Mouse (Mus musculus) intestine, embryonic 16.5 days (tissue): Measurements from ENCODE around the gene Sh3gl2. TPM values are rescaled to one million over a fixed set of nuclear protein-coding genes. Genes with fewer than 3 reads are reported as not detected.

Experiments
- ATAC-seq: fragments of 200-750 bp; cut with Nextera tagmentation; 2 replicates; pipeline ENCODE4 v1.8.0; 2017; ENCODE audit warnings: moderate TSS enrichment, moderate library complexity
- H3K27ac ChIP-seq: fragments of 300-500 bp; sonication (generic); 2 replicates; pipeline ENCODE4 v1.5.1; 2014; ENCODE audit warnings: mild to moderate bottlenecking, low read length
- H3K27me3 ChIP-seq: fragments of 300-500 bp; sonication (generic); replicated peaks from 2 replicates; pipeline ENCODE4 v1.6.1; 2014; ENCODE audit warnings: low read length, control low read depth, mixed read lengths; ENCODE audit not compliant: control insufficient read depth, insufficient read depth
- H3K36me3 ChIP-seq: fragments of 300-500 bp; sonication (generic); 2 replicates; pipeline ENCODE4 v1.6.1; 2014; ENCODE audit warnings: low read length, control low read depth; ENCODE audit not compliant: control insufficient read depth, insufficient read depth
- H3K4me1 ChIP-seq: fragments of 300-500 bp; sonication (generic); 2 replicates; pipeline ENCODE4 v1.6.1; 2014; ENCODE audit warnings: low read length, control low read depth, mixed read lengths; ENCODE audit not compliant: control insufficient read depth, insufficient read depth
- H3K4me2 ChIP-seq: fragments of 300-500 bp; sonication (generic); 2 replicates; pipeline ENCODE4 v1.6.1; 2014; ENCODE audit warnings: low read depth, low read length, control low read depth
- H3K4me3 ChIP-seq: fragments of 300-500 bp; sonication (generic); 2 replicates; pipeline ENCODE4 v1.5.1; 2014; ENCODE audit warnings: mild to moderate bottlenecking, low read length
- H3K9ac ChIP-seq: fragments of 300-500 bp; sonication (generic); 2 replicates; pipeline ENCODE4 v1.6.1; 2014; ENCODE audit warnings: low read depth, low read length
- H3K9me3 ChIP-seq: fragments of 300-500 bp; sonication (generic); 2 replicates; pipeline ENCODE4 v1.6.1; 2016; ENCODE audit warnings: low read length, control low read depth; ENCODE audit not compliant: control insufficient read depth
- WGBS: fragments of 180-500 bp; shearing (Covaris S2); extraction: QIAGEN DNeasy Blood & Tissue Kit; methylation state at CpG from one replicate; pipeline ENCODE4 v1.1.7; 2014; 5-methylcytosine and 5-hydroxymethylcytosine counted together
- polyA plus RNA-seq: library from polyadenylated mRNA; unstranded; fragments of >200 nt; fragmentation: Nextera tagmentation; extraction: Ambion mirVana; gene quantifications from 2 replicates; pipeline ENCODE4 v1.2.1, GENCODE M21; 2015

Gene Sh3gl2
- polyA plus RNA-seq, 1 experiment from 2014 or later, result 17.4 TPM

DNA sequence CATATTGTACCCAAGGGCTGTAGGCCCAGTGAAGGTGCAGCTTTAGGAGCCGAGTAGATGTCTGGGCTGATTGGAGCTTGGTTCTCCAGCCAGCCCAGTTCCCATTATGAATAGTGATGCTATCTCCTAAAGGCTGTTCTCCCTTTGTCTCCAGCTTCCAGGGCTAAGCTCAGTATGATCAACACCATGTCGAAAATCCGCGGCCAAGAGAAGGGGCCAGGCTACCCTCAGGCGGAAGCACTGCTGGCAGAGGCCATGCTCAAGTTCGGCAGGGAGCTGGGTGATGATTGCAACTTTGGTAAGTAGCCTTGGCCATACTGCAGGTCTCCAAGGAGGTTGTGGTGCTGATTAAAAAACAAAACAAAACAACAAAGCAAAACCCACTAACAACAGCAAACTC lies 171.3 kb downstream of the Sh3gl2 start:
- no peak for ATAC-seq
- no peaks in the 10 kb centered on the region for H3K9me3 ChIP-seq
- WGBS, result 86% methylated on average over 6 of the region's 6 CpGs
- H3K27ac ChIP-seq, result no peak overlapping the region
- no peaks in the 10 kb centered on the region for H3K4me1 ChIP-seq
- no peak overlapping the region for H3K9ac ChIP-seq
- no peak overlapping the region for H3K4me2 ChIP-seq
- H3K36me3 ChIP-seq, result no peaks in the 10 kb centered on the region
- no peaks in the 10 kb centered on the region for H3K27me3 ChIP-seq
- H3K4me3 ChIP-seq, result no peak overlapping the region

DNA sequence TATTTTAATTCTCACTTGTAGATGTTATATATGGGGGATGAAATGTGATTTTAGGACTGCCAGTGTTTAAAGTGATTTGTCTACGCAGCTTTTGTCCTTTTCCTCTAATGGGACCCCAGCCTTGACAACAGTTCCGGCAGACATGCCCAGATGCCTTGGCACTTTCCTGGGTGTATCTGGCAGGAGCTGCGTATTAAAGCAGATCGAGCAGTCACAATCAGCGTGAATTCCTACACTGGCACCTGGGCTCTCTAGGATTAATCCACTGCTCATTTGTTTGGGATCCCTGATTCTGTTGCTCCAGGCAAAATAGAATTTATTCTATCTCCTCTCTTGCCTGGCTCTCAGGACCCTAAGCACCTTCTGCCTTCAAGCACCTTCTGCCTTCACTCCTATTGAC lies 171.7 kb downstream of the Sh3gl2 start:
- Histone ChIP-seq H3K9ac (no peak overlapping the region), H3K27me3 (no peaks in the 10 kb centered on the region), H3K9me3 (no peaks in the 10 kb centered on the region), H3K27ac (no peak overlapping the region), H3K36me3 (no peaks in the 10 kb centered on the region), H3K4me1 (no peaks in the 10 kb centered on the region), H3K4me2 (no peak overlapping the region), H3K4me3 (no peak overlapping the region)
- WGBS, result 96% methylated on average over 5 of the region's 5 CpGs
- ATAC-seq, result no peak

DNA sequence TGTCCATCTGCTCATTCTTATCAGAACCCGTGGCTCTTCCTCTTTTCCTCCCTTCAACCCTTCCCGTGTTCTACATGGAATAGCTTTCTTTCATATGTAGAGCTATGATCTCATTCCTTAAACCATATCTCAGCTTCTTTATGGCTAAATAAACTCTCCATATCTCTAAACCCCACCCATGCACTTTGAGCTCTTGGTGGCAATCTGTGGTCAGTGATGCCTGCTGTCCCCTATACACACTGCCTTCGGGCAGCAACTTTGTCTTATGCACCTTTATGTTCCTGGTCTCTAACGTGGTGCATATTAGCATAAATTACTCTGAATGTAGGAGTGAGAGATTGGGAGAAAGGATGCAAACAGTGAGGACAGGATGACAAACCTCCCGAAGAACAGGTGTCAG lies 180.3 kb downstream of the Sh3gl2 start:
- WGBS, result 66% methylated on average over 5 of the region's 5 CpGs
- no peaks in the 10 kb centered on the region for H3K9me3 ChIP-seq
- no peak overlapping the region for H3K4me2 ChIP-seq
- ATAC-seq, result peak; percentile 93
- H3K9ac ChIP-seq, result no peak overlapping the region
- no peaks in the 10 kb centered on the region for H3K27me3 ChIP-seq
- no peaks in the 10 kb centered on the region for H3K36me3 ChIP-seq
- H3K4me1 ChIP-seq, result no peaks in the 10 kb centered on the region
- H3K27ac ChIP-seq, result no peak overlapping the region
- H3K4me3 ChIP-seq, result no peak overlapping the region

DNA sequence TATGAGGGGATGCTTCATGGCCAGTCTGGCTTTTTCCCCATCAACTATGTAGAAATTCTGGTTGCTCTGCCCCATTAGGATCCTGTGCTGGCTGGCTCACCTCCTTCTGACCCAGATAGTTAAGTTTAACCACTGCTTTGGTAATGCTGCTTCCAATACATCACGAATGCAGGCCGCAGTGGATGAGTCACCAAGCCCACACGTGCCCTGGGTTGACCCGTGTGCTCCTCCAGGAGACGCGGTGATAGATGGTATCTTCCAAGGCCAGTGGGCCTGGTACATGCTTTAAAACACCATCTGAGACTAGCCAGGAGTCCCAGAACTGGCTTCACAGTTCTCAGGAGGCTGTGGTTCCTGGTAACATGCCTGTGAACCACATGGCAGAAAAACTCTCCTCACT lies 182.8 kb downstream of the Sh3gl2 start:
- no peak overlapping the region for H3K4me2 ChIP-seq
- H3K27ac ChIP-seq, result no peak overlapping the region
- WGBS, result 94% methylated on average over 6 of the region's 6 CpGs
- H3K36me3 ChIP-seq, result no peaks in the 10 kb centered on the region
- H3K27me3 ChIP-seq, result no peaks in the 10 kb centered on the region
- H3K4me1 ChIP-seq, result no peaks in the 10 kb centered on the region
- ATAC-seq, result no peak
- H3K9ac ChIP-seq, result no peak overlapping the region
- no peaks in the 10 kb centered on the region for H3K9me3 ChIP-seq
- no peak overlapping the region for H3K4me3 ChIP-seq

DNA sequence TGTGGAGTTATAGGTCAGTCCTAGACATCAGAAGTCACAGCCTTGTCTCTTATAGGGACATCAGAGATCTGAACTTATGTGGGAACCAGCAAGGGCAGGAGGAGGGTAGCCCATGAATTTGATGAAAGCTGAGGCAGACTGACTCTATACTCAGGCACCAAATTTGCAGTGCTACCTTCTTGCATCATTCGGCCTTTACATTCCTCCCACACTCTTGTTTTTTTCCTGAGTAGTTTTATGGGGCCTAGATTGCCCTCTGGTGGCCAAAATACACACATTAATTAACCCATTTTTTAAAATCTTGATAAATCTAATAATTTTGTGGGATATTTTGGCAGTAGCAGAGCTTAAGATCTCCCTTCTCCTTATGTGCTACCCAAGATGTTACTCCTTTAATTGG lies 186.9 kb downstream of the Sh3gl2 start:
- H3K9ac ChIP-seq, result no peak overlapping the region
- no peak overlapping the region for H3K27ac ChIP-seq
- no peaks in the 10 kb centered on the region for H3K36me3 ChIP-seq
- H3K9me3 ChIP-seq, result no peaks in the 10 kb centered on the region
- H3K4me2 ChIP-seq, result no peak overlapping the region
- 40% methylated on average over 1 of the region's 1 CpGs for WGBS
- no peak for ATAC-seq
- H3K4me3 ChIP-seq, result no peak overlapping the region
- no peaks in the 10 kb centered on the region for H3K4me1 ChIP-seq
- H3K27me3 ChIP-seq, result no peaks in the 10 kb centered on the region

DNA sequence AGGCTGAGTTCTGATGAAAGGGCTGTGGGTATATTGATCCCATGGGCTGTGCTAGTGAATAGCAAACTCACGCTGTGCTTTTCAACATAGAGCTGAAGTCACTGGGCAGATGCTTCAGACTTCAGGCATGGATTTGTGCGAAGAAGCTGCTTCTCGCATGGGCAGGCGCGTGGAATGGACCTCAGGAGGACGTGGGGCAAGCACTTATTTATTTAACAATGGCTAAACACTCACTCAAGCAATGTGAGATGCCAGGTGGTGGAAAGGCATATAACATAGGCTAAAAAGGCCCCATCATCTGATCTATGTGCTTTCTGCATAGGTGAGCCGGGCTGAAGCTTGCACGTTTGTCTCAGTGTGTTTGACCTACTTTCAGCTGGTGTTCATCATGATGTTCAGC lies 193.8 kb downstream of the Sh3gl2 start:
- no peak overlapping the region for H3K4me2 ChIP-seq
- H3K9me3 ChIP-seq, result no peaks in the 10 kb centered on the region
- H3K4me3 ChIP-seq, result no peak overlapping the region
- H3K27me3 ChIP-seq, result no peaks in the 10 kb centered on the region
- WGBS, result 81% methylated on average over 8 of the region's 8 CpGs
- H3K4me1 ChIP-seq, result no peaks in the 10 kb centered on the region
- H3K9ac ChIP-seq, result no peak overlapping the region
- H3K36me3 ChIP-seq, result no peaks in the 10 kb centered on the region
- H3K27ac ChIP-seq, result no peak overlapping the region
- ATAC-seq, result no peak

DNA sequence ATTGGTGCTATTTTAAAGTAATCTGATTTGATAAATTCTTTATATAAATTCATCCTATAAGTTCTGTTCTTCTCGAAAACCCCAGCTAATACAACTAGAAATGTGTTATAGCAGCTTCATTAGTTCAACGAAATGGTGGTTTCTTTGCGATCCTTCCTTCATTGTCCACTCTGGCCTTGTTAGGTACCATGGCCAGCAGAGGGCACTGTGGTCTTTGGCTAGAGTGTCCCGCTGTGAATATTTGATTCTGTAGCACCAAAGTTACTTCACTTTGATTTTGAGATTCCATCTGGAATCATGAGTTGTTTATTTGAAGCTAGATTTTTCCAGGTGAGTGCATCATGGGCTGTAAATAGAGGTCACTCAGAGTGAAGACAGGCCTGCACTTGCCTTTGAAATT lies 197.9 kb downstream of the Sh3gl2 start:
- Histone ChIP-seq H3K4me1 (no peaks in the 10 kb centered on the region), H3K27ac (no peak overlapping the region), H3K27me3 (no peaks in the 10 kb centered on the region), H3K9ac (no peak overlapping the region), H3K36me3 (no peaks in the 10 kb centered on the region), H3K4me3 (no peak overlapping the region), H3K4me2 (no peak overlapping the region), H3K9me3 (no peaks in the 10 kb centered on the region)
- WGBS, result 38% methylated on average over 4 of the region's 4 CpGs
- ATAC-seq, result no peak

DNA sequence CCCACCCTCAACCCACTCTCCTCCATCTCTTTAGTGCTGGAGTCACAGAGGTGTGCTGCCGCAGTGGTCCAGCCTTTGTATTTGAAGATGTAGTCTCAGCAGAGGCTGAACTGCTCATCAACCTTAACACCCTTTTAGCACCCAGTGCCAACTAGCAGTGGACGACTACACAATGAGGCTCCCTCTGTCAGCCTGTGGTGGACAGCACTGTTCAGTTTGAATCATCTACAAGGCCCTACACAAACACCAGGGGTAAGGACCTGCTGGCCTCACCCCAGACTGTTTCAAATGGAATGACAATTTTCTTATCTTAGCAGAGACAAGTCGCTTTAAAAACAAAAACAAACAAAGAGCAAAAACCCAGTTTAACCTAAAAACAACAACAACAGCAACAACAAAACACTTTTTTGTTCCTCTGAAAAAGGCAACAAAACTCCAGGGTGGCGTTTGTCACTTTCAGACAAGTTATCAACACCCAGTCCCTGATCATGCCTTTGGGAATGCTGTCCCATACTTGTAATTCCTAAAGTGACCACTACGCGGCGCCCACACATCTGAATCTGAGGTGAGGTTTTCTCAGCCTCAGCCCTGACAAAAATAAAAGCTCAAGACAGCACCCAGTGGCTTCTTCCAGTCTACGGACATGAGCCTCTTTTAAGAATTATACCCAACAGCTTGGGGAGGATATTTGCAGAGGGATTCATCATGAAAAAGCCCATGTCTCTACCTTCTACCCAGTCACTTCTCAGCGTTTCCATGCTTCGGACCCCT lies 199.7 kb downstream of the Sh3gl2 start:
- no peak for ATAC-seq
- no peak overlapping the region for H3K4me2 ChIP-seq

DNA sequence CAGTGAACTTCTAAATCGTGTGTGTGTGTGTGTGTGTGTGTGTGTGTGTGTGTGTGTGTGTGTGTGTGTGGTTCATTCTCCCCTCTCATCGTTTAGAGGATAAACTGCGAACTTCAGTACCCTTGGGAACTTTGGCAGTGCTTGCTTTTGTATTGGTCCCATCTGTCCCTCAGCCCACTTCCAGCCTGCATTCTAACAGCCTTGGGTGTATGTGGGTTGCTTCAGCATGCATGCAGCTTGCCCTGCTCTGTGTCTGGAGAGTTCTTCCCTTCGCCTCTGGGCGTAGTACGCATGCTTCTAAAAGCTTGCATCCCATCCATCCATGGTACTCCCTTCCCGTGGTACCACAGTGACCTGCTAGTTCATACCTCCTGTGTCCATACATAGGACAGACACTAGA lies 200.3 kb downstream of the Sh3gl2 start:
- Histone ChIP-seq H3K27ac (no peak overlapping the region), H3K4me1 (no peaks in the 10 kb centered on the region), H3K9ac (no peak overlapping the region), H3K9me3 (no peaks in the 10 kb centered on the region), H3K36me3 (no peaks in the 10 kb centered on the region), H3K27me3 (no peaks in the 10 kb centered on the region), H3K4me2 (no peak overlapping the region), H3K4me3 (no peak overlapping the region)
- no peak for ATAC-seq
- WGBS, result 85% methylated on average over 7 of the region's 7 CpGs

More for the DNA sequence above, 199.7 kb downstream of the Sh3gl2 start:
- Histone ChIP-seq H3K9me3 (no peaks in the 10 kb centered on the region), H3K4me3 (no peak overlapping the region), H3K27me3 (no peaks in the 10 kb centered on the region), H3K27ac (no peak overlapping the region), H3K4me1 (no peaks in the 10 kb centered on the region), H3K36me3 (no peaks in the 10 kb centered on the region), H3K9ac (no peak overlapping the region)
- 40% methylated on average over 10 of the region's 10 CpGs for WGBS

DNA sequence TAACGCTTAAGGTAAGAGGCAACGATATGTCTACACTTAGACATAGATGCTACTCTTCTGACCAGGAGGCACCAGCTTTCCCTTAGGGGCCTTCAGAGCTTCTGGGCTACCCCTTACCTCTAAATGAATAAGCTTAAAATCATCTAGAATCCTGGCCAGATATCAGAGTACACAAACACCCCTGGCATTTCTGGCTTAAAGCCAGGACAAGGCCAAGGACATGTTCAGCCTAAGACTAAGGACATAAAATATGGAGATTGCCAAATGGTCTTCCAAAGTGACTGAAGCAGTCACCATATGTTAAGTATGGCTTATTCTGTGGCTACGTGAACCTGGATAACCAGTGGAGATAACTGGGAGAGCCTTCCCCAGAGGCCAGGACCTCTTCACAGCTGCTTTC lies 211.5 kb downstream of the Sh3gl2 start:
- H3K27me3 ChIP-seq, result no peaks in the 10 kb centered on the region
- 93% methylated on average over 3 of the region's 3 CpGs for WGBS

More for the DNA sequence above, 211.5 kb downstream of the Sh3gl2 start:
- Histone ChIP-seq H3K4me3 (no peak overlapping the region), H3K4me2 (no peak overlapping the region), H3K27ac (no peak overlapping the region), H3K9me3 (no peaks in the 10 kb centered on the region), H3K36me3 (no peaks in the 10 kb centered on the region), H3K4me1 (no peaks in the 10 kb centered on the region), H3K9ac (no peak overlapping the region)
- no peak for ATAC-seq
